Mouse (Mus musculus) MEL (cell line): ENCODE measurements around the gene Prss38.

Experiments
- CHD2 ChIP-seq: IDR thresholded peaks from 2 replicates; pipeline ENCODE4 v1.6.1; 2011; ENCODE audit warnings: low read length, improper control_type of control experiment
- CTCF ChIP-seq, 3 experiments: IDR thresholded peaks in 2 of 3; conservative IDR thresholded peaks in 1 of 3; 2 replicates each; pipeline ENCODE4 v1.5.1; 2011 to 2012; ENCODE audit warnings: low read length in 3 of 3, low read depth in 2 of 3, mild to moderate bottlenecking in 2 of 3, improper control_type of control experiment in 1 of 3, inconsistent platforms in 1 of 3, mixed read lengths in 1 of 3, moderate library complexity in 1 of 3; ENCODE audit not compliant: control insufficient read depth in 1 of 3, insufficient read depth in 1 of 3, poor library complexity in 1 of 3, severe bottlenecking in 1 of 3
- E2F4 ChIP-seq: IDR thresholded peaks from 2 replicates; pipeline ENCODE4 v1.6.1; 2011; ENCODE audit warnings: low read depth, low read length, improper control_type of control experiment, borderline replicate concordance
- ELF1 ChIP-seq: IDR thresholded peaks from 2 replicates; pipeline ENCODE4 v1.6.1; 2014; ENCODE audit warnings: low read depth, mild to moderate bottlenecking, inconsistent platforms, low read length, improper control_type of control experiment, moderate library complexity
- EP300 ChIP-seq, 2 experiments: IDR thresholded peaks; 2 replicates each; pipeline ENCODE4 v1.6.1; 2011; ENCODE audit warnings: improper control_type of control experiment in 2 of 2, low read length in 2 of 2, low read depth in 1 of 2, mild to moderate bottlenecking in 1 of 2
- HCFC1 ChIP-seq: IDR thresholded peaks from 2 replicates; pipeline ENCODE4 v1.6.1; 2012; ENCODE audit warnings: low read depth, mild to moderate bottlenecking, inconsistent platforms, low read length, improper control_type of control experiment, moderate library complexity
- MAFK ChIP-seq: IDR thresholded peaks from 2 replicates; pipeline ENCODE4 v1.6.1; 2011; ENCODE audit warnings: low read depth, mild to moderate bottlenecking, low read length, improper control_type of control experiment, borderline replicate concordance
- MXI1 ChIP-seq: IDR thresholded peaks from 2 replicates; pipeline ENCODE4 v1.6.1; 2011; ENCODE audit warnings: mild to moderate bottlenecking, low read depth, low read length, improper control_type of control experiment
- POLR2A ChIP-seq, 2 experiments: IDR thresholded peaks; 2 replicates each; pipeline ENCODE4 v1.6.1; 2011 to 2012; ENCODE audit warnings: low read length in 2 of 2, mild to moderate bottlenecking in 2 of 2, control low read depth in 1 of 2, improper control_type of control experiment in 1 of 2, low read depth in 1 of 2, moderate library complexity in 1 of 2; ENCODE audit not compliant: control insufficient read depth in 1 of 2, insufficient read depth in 1 of 2, poor library complexity in 1 of 2
- RCOR1 ChIP-seq: IDR thresholded peaks from 2 replicates; pipeline ENCODE4 v1.6.1; 2012; ENCODE audit warnings: low read depth, mild to moderate bottlenecking, inconsistent platforms, low read length, improper control_type of control experiment
- SIN3A ChIP-seq: IDR thresholded peaks from 2 replicates; pipeline ENCODE4 v1.6.1; 2012; ENCODE audit warnings: low read length, improper control_type of control experiment, inconsistent platforms
- TCF12 ChIP-seq: IDR thresholded peaks from 2 replicates; pipeline ENCODE4 v1.6.1; 2014; ENCODE audit warnings: low read depth, mild to moderate bottlenecking, inconsistent platforms, low read length, improper control_type of control experiment, moderate library complexity

GRCm38 (mm10) chr11:59388806-59389205 lies 13.3 kb upstream of the Prss38 start:
- TF ChIP-seq POLR2A (IDR thresholded peaks at IDR 0.05; ENCODE audit: control insufficient read depth in 1 of 2, insufficient read depth in 1 of 2, low read depth in 1 of 2, low read length in 2 of 2, poor library complexity in 1 of 2) (no peak), ELF1 (no peak), CTCF (IDR thresholded peaks at IDR 0.05 in 2 of 3, conservative IDR thresholded peaks at IDR 0.05 in 1 of 3; ENCODE audit: control insufficient read depth in 1 of 3, insufficient read depth in 1 of 3, low read depth in 2 of 3, low read length in 3 of 3, poor library complexity in 1 of 3, severe bottlenecking in 1 of 3) (no peak), MAFK (no peak), RCOR1 (no peak), TCF12 (no peak), E2F4 (no peak), CHD2 (no peak), MXI1 (no peak), EP300 (IDR thresholded peaks at IDR 0.05; ENCODE audit: low read depth in 1 of 2, low read length in 2 of 2) (no peak), HCFC1 (no peak), SIN3A (no peak)
